Mouse (Mus musculus): Measurements from ENCODE around the gene Cdcp1. TPM values are rescaled to one million over a fixed set of nuclear protein-coding genes. Genes with fewer than 3 reads are reported as not detected.

Cdcp1 gene
- total RNA-seq, 2 experiments from 2014 or later: not detected

Other genes starting within 250 kb of the Cdcp1 start
- gene Tmem42, start 194.7 kb downstream of the Cdcp1 start, total RNA-seq (2015; ENCODE audit: low replicate concordance): 5.4 TPM in 1 of 2 replicates, not detected in the other
- not detected in 2 replicates for gene Tmem42, start 194.7 kb downstream of the Cdcp1 start, total RNA-seq (2017; ENCODE audit: low replicate concordance)
- gene Tgm4, start 181.3 kb downstream of the Cdcp1 start, total RNA-seq (2015; ENCODE audit: low replicate concordance): not detected in 2 replicates
- gene Tgm4, start 181.3 kb downstream of the Cdcp1 start, total RNA-seq (2017; ENCODE audit: low replicate concordance): not detected in 2 replicates
- 20.5 and 26.3 TPM in 2 replicates for gene Zdhhc3, start 102.8 kb downstream of the Cdcp1 start, total RNA-seq (2015; ENCODE audit: low replicate concordance)
- 11.3 and 14.4 TPM in 2 replicates for gene Zdhhc3, start 102.8 kb downstream of the Cdcp1 start, total RNA-seq (2017; ENCODE audit: low replicate concordance)
- 14.3 and 21.6 TPM in 2 replicates for gene Exosc7, start 102.8 kb downstream of the Cdcp1 start, total RNA-seq (2015; ENCODE audit: low replicate concordance)
- gene Exosc7, start 102.8 kb downstream of the Cdcp1 start, total RNA-seq (2017; ENCODE audit: low replicate concordance): 6.6 and 26.4 TPM in 2 replicates
- gene Clec3b, start 65.1 kb downstream of the Cdcp1 start, total RNA-seq (2015; ENCODE audit: low replicate concordance): not detected in 2 replicates
- gene Clec3b, start 65.1 kb downstream of the Cdcp1 start, total RNA-seq (2017; ENCODE audit: low replicate concordance): not detected in 2 replicates
- gene Tmem158, start 44.7 kb upstream of the Cdcp1 start, total RNA-seq (2015; ENCODE audit: low replicate concordance): not detected in 2 replicates
- gene Tmem158, start 44.7 kb upstream of the Cdcp1 start, total RNA-seq (2017; ENCODE audit: low replicate concordance): 2.1 TPM in 1 of 2 replicates, not detected in the other
- gene Lars2, start 150.9 kb upstream of the Cdcp1 start, total RNA-seq (2015; ENCODE audit: low replicate concordance): 3,425 and 3,901 TPM in 2 replicates
- 66.8 and 644 TPM in 2 replicates for gene Lars2, start 150.9 kb upstream of the Cdcp1 start, total RNA-seq (2017; ENCODE audit: low replicate concordance)

Measured in erythroid progenitor cell, adult 5-6 weeks (primary cell).